Mouse (Mus musculus): Measurements from ENCODE around the gene Rbbp9. TPM values are rescaled to one million over a fixed set of nuclear protein-coding genes. Genes with fewer than 3 reads are reported as not detected.

Gene Rbbp9
- polyA plus RNA-seq, 1 experiment from 2014 or later: 53.8 TPM

GRCm38 (mm10) chr2:144553905-144554304 is 3.2 kb upstream of the Rbbp9 start:
- ATAC-seq: no peak

GRCm38 (mm10) chr2:144547559-144547958 is 3.1 kb downstream of the Rbbp9 start:
- peaks cover 22% of the 10 kb centered on the region for H3K36me3 ChIP-seq (ENCODE audit: control insufficient read depth, insufficient read depth, low read length)
- no peak overlapping the region for H3K9ac ChIP-seq (ENCODE audit: low read depth, low read length)
- H3K27me3 ChIP-seq (replicated peaks; ENCODE audit: control insufficient read depth, insufficient read depth, low read length): no peaks in the 10 kb centered on the region
- ATAC-seq: no peak
- no peak overlapping the region for H3K4me3 ChIP-seq (ENCODE audit: low read length)
- no peak overlapping the region for H3K27ac ChIP-seq (ENCODE audit: low read depth, low read length)
- H3K9me3 ChIP-seq (ENCODE audit: control insufficient read depth, low read length): no peaks in the 10 kb centered on the region
- peaks cover 3% of the 10 kb centered on the region; the same call in 1 of the 2 replicates for H3K4me1 ChIP-seq (ENCODE audit: control insufficient read depth, insufficient read depth, low read depth, low read length)
- 91% methylated on average over 4 of the region's 4 CpGs for WGBS
- H3K4me2 ChIP-seq (ENCODE audit: low read length): no peak overlapping the region

More at GRCm38 (mm10) chr2:144553905-144554304, 3.2 kb upstream of the Rbbp9 start:
- H3K27me3 ChIP-seq (replicated peaks; ENCODE audit: control insufficient read depth, insufficient read depth, low read length): no peaks in the 10 kb centered on the region
- no peak overlapping the region for H3K9ac ChIP-seq (ENCODE audit: low read depth, low read length)
- no peaks in the 10 kb centered on the region for H3K36me3 ChIP-seq (ENCODE audit: control insufficient read depth, insufficient read depth, low read length)
- H3K9me3 ChIP-seq (ENCODE audit: control insufficient read depth, low read length): no peaks in the 10 kb centered on the region
- no peak overlapping the region for H3K4me3 ChIP-seq (ENCODE audit: low read length)
- peaks cover 16% of the 10 kb centered on the region for H3K4me1 ChIP-seq (ENCODE audit: control insufficient read depth, insufficient read depth, low read depth, low read length)
- no peak overlapping the region for H3K4me2 ChIP-seq (ENCODE audit: low read length)
- WGBS: 99% methylated on average over 3 of the region's 3 CpGs
- no peak overlapping the region for H3K27ac ChIP-seq (ENCODE audit: low read depth, low read length)

- Histone ChIP-seq H3K9ac (ENCODE audit: low read depth, low read length) (no peak overlapping the region), H3K4me3 (ENCODE audit: low read length) (no peak overlapping the region), H3K4me1 (ENCODE audit: control insufficient read depth, insufficient read depth, low read depth, low read length) (peaks cover 3% of the 10 kb centered on the region; the same call in 1 of the 2 replicates), H3K4me2 (ENCODE audit: low read length) (no peak overlapping the region), H3K27ac (ENCODE audit: low read depth, low read length) (no peak overlapping the region), H3K27me3 (replicated peaks; ENCODE audit: control insufficient read depth, insufficient read depth, low read length) (no peaks in the 10 kb centered on the region), H3K36me3 (ENCODE audit: control insufficient read depth, insufficient read depth, low read length) (peaks cover 25% of the 10 kb centered on the region), H3K9me3 (ENCODE audit: control insufficient read depth, low read length) (no peaks in the 10 kb centered on the region)
- no peak for ATAC-seq
- 65% methylated on average over 1 of the region's 1 CpGs for WGBS
These were observed 5.2 kb downstream of the Rbbp9 start for GRCm38 (mm10) chr2:144545481-144545880.

GRCm38 (mm10) chr2:144545061-144545460 is 5.6 kb downstream of the Rbbp9 start:
- WGBS: 94% methylated on average over 2 of the region's 2 CpGs
- no peak overlapping the region for H3K27ac ChIP-seq (ENCODE audit: low read depth, low read length)
- no peak overlapping the region for H3K4me3 ChIP-seq (ENCODE audit: low read length)
- no peak overlapping the region for H3K9ac ChIP-seq (ENCODE audit: low read depth, low read length)
- no peak for ATAC-seq
- no peak overlapping the region for H3K4me2 ChIP-seq (ENCODE audit: low read length)
- H3K9me3 ChIP-seq (ENCODE audit: control insufficient read depth, low read length): no peaks in the 10 kb centered on the region
- H3K4me1 ChIP-seq (ENCODE audit: control insufficient read depth, insufficient read depth, low read depth, low read length): peaks cover 3% of the 10 kb centered on the region; the same call in 1 of the 2 replicates
- H3K36me3 ChIP-seq (ENCODE audit: control insufficient read depth, insufficient read depth, low read length): peaks cover 25% of the 10 kb centered on the region
- H3K27me3 ChIP-seq (replicated peaks; ENCODE audit: control insufficient read depth, insufficient read depth, low read length): no peaks in the 10 kb centered on the region

GRCm38 (mm10) chr2:144544630-144545029 is 6.0 kb downstream of the Rbbp9 start:
- no peak overlapping the region for H3K4me2 ChIP-seq (ENCODE audit: low read length)
- no peak for ATAC-seq
- peaks cover 29% of the 10 kb centered on the region for H3K36me3 ChIP-seq (ENCODE audit: control insufficient read depth, insufficient read depth, low read length)
- no peak overlapping the region for H3K4me3 ChIP-seq (ENCODE audit: low read length)
- H3K9me3 ChIP-seq (ENCODE audit: control insufficient read depth, low read length): no peaks in the 10 kb centered on the region
- no peaks in the 10 kb centered on the region for H3K4me1 ChIP-seq (ENCODE audit: control insufficient read depth, insufficient read depth, low read depth, low read length)
- no peaks in the 10 kb centered on the region for H3K27me3 ChIP-seq (replicated peaks; ENCODE audit: control insufficient read depth, insufficient read depth, low read length)
- no peak overlapping the region for H3K27ac ChIP-seq (ENCODE audit: low read depth, low read length)
- H3K9ac ChIP-seq (ENCODE audit: low read depth, low read length): no peak overlapping the region
- WGBS: 82% methylated on average over 6 of the region's 6 CpGs

GRCm38 (mm10) chr2:144543670-144544069 is 7.0 kb downstream of the Rbbp9 start:
- Histone ChIP-seq H3K36me3 (ENCODE audit: control insufficient read depth, insufficient read depth, low read length) (peaks cover 34% of the 10 kb centered on the region), H3K27me3 (replicated peaks; ENCODE audit: control insufficient read depth, insufficient read depth, low read length) (no peaks in the 10 kb centered on the region), H3K27ac (ENCODE audit: low read depth, low read length) (no peak overlapping the region), H3K9me3 (ENCODE audit: control insufficient read depth, low read length) (no peaks in the 10 kb centered on the region), H3K9ac (ENCODE audit: low read depth, low read length) (no peak overlapping the region), H3K4me1 (ENCODE audit: control insufficient read depth, insufficient read depth, low read depth, low read length) (no peaks in the 10 kb centered on the region), H3K4me3 (ENCODE audit: low read length) (no peak overlapping the region), H3K4me2 (ENCODE audit: low read length) (no peak overlapping the region)
- WGBS: 90% methylated on average over 6 of the region's 6 CpGs
- ATAC-seq: no peak

- no peaks in the 10 kb centered on the region for H3K9me3 ChIP-seq (ENCODE audit: control insufficient read depth, low read length)
- no peak overlapping the region for H3K4me3 ChIP-seq (ENCODE audit: low read length)
- no peak overlapping the region for H3K4me2 ChIP-seq (ENCODE audit: low read length)
- H3K4me1 ChIP-seq (ENCODE audit: control insufficient read depth, insufficient read depth, low read depth, low read length): no peaks in the 10 kb centered on the region
- H3K36me3 ChIP-seq (ENCODE audit: control insufficient read depth, insufficient read depth, low read length): peaks cover 47% of the 10 kb centered on the region
- WGBS: 91% methylated on average over 4 of the region's 4 CpGs
- no peaks in the 10 kb centered on the region for H3K27me3 ChIP-seq (replicated peaks; ENCODE audit: control insufficient read depth, insufficient read depth, low read length)
- no peak overlapping the region for H3K9ac ChIP-seq (ENCODE audit: low read depth, low read length)
- ATAC-seq: no peak
- H3K27ac ChIP-seq (ENCODE audit: low read depth, low read length): no peak overlapping the region
These were observed 9.4 kb downstream of the Rbbp9 start for GRCm38 (mm10) chr2:144541246-144541645.

GRCm38 (mm10) chr2:144537123-144537522 is 13.5 kb downstream of the Rbbp9 start:
- no peak for ATAC-seq

GRCm38 (mm10) chr2:144527821-144528174 is 22.9 kb downstream of the Rbbp9 start:
- peak; percentile 63 for ATAC-seq
- Histone ChIP-seq H3K4me2 (ENCODE audit: low read length) (peak overlapping the region; percentile 86), H3K36me3 (ENCODE audit: control insufficient read depth, insufficient read depth, low read length) (peaks cover 9% of the 10 kb centered on the region), H3K27me3 (replicated peaks; ENCODE audit: control insufficient read depth, insufficient read depth, low read length) (no peaks in the 10 kb centered on the region), H3K4me3 (ENCODE audit: low read length) (peak overlapping the region; percentile 98), H3K9me3 (ENCODE audit: control insufficient read depth, low read length) (no peaks in the 10 kb centered on the region), H3K4me1 (ENCODE audit: control insufficient read depth, insufficient read depth, low read depth, low read length) (peaks cover 23% of the 10 kb centered on the region), H3K9ac (ENCODE audit: low read depth, low read length) (peak overlapping the region; percentile 87), H3K27ac (ENCODE audit: low read depth, low read length) (peak overlapping the region; percentile 98)
- WGBS: under 1% methylated on average over 25 of the region's 25 CpGs

More at GRCm38 (mm10) chr2:144537123-144537522, 13.5 kb downstream of the Rbbp9 start:
- Histone ChIP-seq H3K9ac (ENCODE audit: low read depth, low read length) (no peak overlapping the region), H3K4me3 (ENCODE audit: low read length) (no peak overlapping the region), H3K36me3 (ENCODE audit: control insufficient read depth, insufficient read depth, low read length) (peaks cover 62% of the 10 kb centered on the region), H3K4me2 (ENCODE audit: low read length) (no peak overlapping the region), H3K9me3 (ENCODE audit: control insufficient read depth, low read length) (no peaks in the 10 kb centered on the region; the same call in 1 of the 2 replicates), H3K27me3 (replicated peaks; ENCODE audit: control insufficient read depth, insufficient read depth, low read length) (no peaks in the 10 kb centered on the region), H3K4me1 (ENCODE audit: control insufficient read depth, insufficient read depth, low read depth, low read length) (no peaks in the 10 kb centered on the region), H3K27ac (ENCODE audit: low read depth, low read length) (no peak overlapping the region)
- 94% methylated on average over 7 of the region's 7 CpGs for WGBS
